Mouse (Mus musculus): ENCODE measurements around the gene Tma7.

- TF ChIP-seq CTCF (IDR thresholded peaks at IDR 0.05; ENCODE audit: insufficient read depth, low read length) (no peak), POLR2A (IDR thresholded peaks at IDR 0.05; ENCODE audit: borderline replicate concordance, extremely low read depth, low read depth, low read length) (no peak)
Observed at GRCm38 (mm10) chr9:109050674-109050997, 31.8 kb downstream of the Tma7 start.

Measured in lung, adult 2 months (tissue).